Mouse (Mus musculus) small intestine, adult 2 months (tissue): Measurements from ENCODE around the gene Gas1.

Source experiments
- CTCF ChIP-seq: fragments of 200-500 bp; IDR thresholded peaks from 2 replicates; pipeline ENCODE4 v1.5.1; 2012; ENCODE audit warnings: low read depth, mild to moderate bottlenecking, control low read depth, inconsistent platforms, low read length, moderate library complexity, mixed read lengths; ENCODE audit not compliant: insufficient replicate concordance, insufficient read length; ENCODE audit errors: extremely low read depth
- POLR2A ChIP-seq: fragments of 200-500 bp; IDR thresholded peaks from 2 replicates; pipeline ENCODE4 v1.6.1; 2012; ENCODE audit warnings: low read depth, mild to moderate bottlenecking, control low read depth, inconsistent platforms, low read length, moderate library complexity

DNA sequence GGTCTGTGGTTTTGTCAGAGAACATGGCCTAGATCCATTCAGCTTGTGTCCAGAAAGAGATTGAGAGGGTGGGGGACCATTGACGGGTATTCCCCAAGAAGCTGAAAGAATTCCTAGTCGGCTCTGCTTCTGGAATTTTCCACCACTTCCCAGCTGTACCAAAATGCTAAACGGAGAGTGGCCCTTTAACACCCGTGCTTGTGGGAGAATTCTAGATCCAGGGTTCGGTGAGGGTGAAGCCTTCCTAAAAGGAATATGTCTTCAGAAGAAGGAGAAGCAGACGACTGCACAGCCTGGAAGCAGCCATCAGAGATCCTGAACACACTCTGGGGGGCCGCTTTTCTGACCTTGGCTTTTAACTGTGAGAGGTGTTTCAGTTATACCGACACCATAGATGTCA lies 11.8 kb upstream of the Gas1 start:
- TF ChIP-seq POLR2A = no peak
- no peak for TF ChIP-seq CTCF
